Mouse (Mus musculus) testis, postnatal 14 days (tissue): ENCODE data around the gene Faim.

Experiments used
- DNase-seq: peaks from one replicate; pipeline ENCODE4 v3.0.0; 2021; ENCODE audit warnings: low spot score

The Faim gene

GRCm38 (mm10) chr9:99049760-99050159, 63.6 kb downstream of the Faim start:
- DNase-seq = no peak
